Mouse (Mus musculus) heart, embryonic 10.5 days (tissue): ENCODE measurements around the gene Bdnf. TPM values are rescaled to one million over a fixed set of nuclear protein-coding genes. Genes with fewer than 3 reads are reported as not detected.

ENCODE experiments used
- DNase-seq: peaks from one replicate; pipeline ENCODE4 v3.0.0-alpha.2; 2017; ENCODE audit warnings: low spot score
- H3K27ac ChIP-seq: fragments of 300-500 bp; sonication (generic); 2 replicates; pipeline ENCODE4 v1.5.1; 2016; ENCODE audit warnings: mild to moderate bottlenecking
- H3K27me3 ChIP-seq: fragments of 300-500 bp; sonication (generic); 2 replicates; pipeline ENCODE4 v1.6.1; 2016; ENCODE audit warnings: mild to moderate bottlenecking; ENCODE audit not compliant: poor library complexity, insufficient read depth, severe bottlenecking
- H3K36me3 ChIP-seq: fragments of 300-500 bp; sonication (generic); 2 replicates; pipeline ENCODE4 v1.6.1; 2016; ENCODE audit warnings: mild to moderate bottlenecking, moderate library complexity
- H3K4me1 ChIP-seq: fragments of 300-500 bp; sonication (generic); 2 replicates; pipeline ENCODE4 v1.6.1; 2016; ENCODE audit warnings: mild to moderate bottlenecking
- H3K4me3 ChIP-seq: fragments of 300-500 bp; sonication (generic); 2 replicates; pipeline ENCODE4 v1.5.1; 2016; ENCODE audit warnings: mild to moderate bottlenecking, moderate library complexity
- H3K9me3 ChIP-seq: fragments of 300-500 bp; sonication (generic); 2 replicates; pipeline ENCODE4 v1.6.1; 2016; ENCODE audit warnings: mild to moderate bottlenecking, moderate library complexity
- WGBS: fragments of 180-500 bp; shearing (Covaris S2); methylation state at CpG from one replicate; pipeline ENCODE4 v1.1.7; 2016; 5-methylcytosine and 5-hydroxymethylcytosine counted together
- polyA plus RNA-seq: library from polyadenylated mRNA; unstranded; fragments of >200 nt; fragmentation: Nextera tagmentation; extraction: Ambion mirVana; gene quantifications from 2 replicates; pipeline ENCODE4 v1.2.1, GENCODE M21; 2016

The Bdnf gene
- polyA plus RNA-seq, 1 experiment from 2014 or later: 2.2 TPM

GRCm38 (mm10) chr2:109750484-109750883, 76.0 kb downstream of the Bdnf start:
- Histone ChIP-seq H3K27me3 (no peaks in the 10 kb centered on the region), H3K9me3 (no peaks in the 10 kb centered on the region), H3K4me3 (no peak overlapping the region), H3K4me1 (no peaks in the 10 kb centered on the region), H3K36me3 (no peaks in the 10 kb centered on the region), H3K27ac (no peak overlapping the region)
- WGBS: 55% methylated on average over 1 of the region's 1 CpGs
- DNase-seq: no peak

GRCm38 (mm10) chr2:109756305-109756704, 81.8 kb downstream of the Bdnf start:
- Histone ChIP-seq H3K4me3 (no peak overlapping the region), H3K27me3 (no peaks in the 10 kb centered on the region), H3K36me3 (no peaks in the 10 kb centered on the region), H3K4me1 (no peaks in the 10 kb centered on the region), H3K9me3 (no peaks in the 10 kb centered on the region), H3K27ac (no peak overlapping the region)
- DNase-seq: no peak
- 84% methylated on average over 2 of the region's 2 CpGs for WGBS

DNA sequence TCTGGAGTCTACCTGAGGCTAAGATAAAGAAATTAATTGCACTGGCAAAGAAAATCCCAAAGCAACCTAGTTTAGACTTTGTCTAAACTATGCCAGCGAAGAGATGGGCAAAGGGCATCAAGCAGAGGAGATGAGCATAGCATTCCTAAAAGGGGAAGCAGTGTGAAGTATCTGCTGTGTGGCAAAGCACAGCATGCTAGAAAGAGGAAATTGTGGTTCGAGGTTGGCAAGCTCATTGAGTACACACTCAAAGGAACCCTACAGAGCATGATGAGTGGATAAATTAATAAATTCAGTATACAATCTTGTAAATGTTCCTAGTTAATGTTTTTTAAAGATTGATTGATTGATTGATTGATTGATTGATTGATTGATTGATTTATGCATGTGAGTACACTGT, 92.3 kb downstream of the Bdnf start:
- Histone ChIP-seq H3K36me3 (no peaks in the 10 kb centered on the region), H3K27ac (no peak overlapping the region)
- 80% methylated on average over 2 of the region's 2 CpGs for WGBS

GRCm38 (mm10) chr2:109768814-109769213, 94.3 kb downstream of the Bdnf start:
- Histone ChIP-seq H3K36me3 (no peaks in the 10 kb centered on the region), H3K4me3 (no peak overlapping the region), H3K27ac (no peak overlapping the region), H3K27me3 (no peaks in the 10 kb centered on the region), H3K4me1 (no peaks in the 10 kb centered on the region), H3K9me3 (no peaks in the 10 kb centered on the region)
- DNase-seq: no peak
- WGBS: 83% methylated on average over 3 of the region's 3 CpGs

More for the DNA sequence above, 92.3 kb downstream of the Bdnf start:
- no peak for DNase-seq
- Histone ChIP-seq H3K9me3 (no peaks in the 10 kb centered on the region), H3K4me1 (no peaks in the 10 kb centered on the region), H3K27me3 (no peaks in the 10 kb centered on the region), H3K4me3 (no peak overlapping the region)

GRCm38 (mm10) chr2:109776374-109776773, 101.9 kb downstream of the Bdnf start:
- Histone ChIP-seq H3K9me3 (no peaks in the 10 kb centered on the region), H3K36me3 (no peaks in the 10 kb centered on the region), H3K27me3 (no peaks in the 10 kb centered on the region), H3K4me1 (no peaks in the 10 kb centered on the region), H3K27ac (no peak overlapping the region), H3K4me3 (no peak overlapping the region)
- no peak for DNase-seq
- WGBS: 79% methylated on average over 6 of the region's 6 CpGs

Other genes starting within 250 kb of the Bdnf start
- gene Lin7c, start 216.2 kb downstream of the Bdnf start, polyA plus RNA-seq: 50.8 and 54.3 TPM in 2 replicates
- 10.2 and 12.7 TPM in 2 replicates for gene Lgr4, start 242.9 kb downstream of the Bdnf start, polyA plus RNA-seq